Mouse (Mus musculus): ENCODE measurements at regions not wholly inside any gene's neighbourhood (a gene's known extent, or its start where the extent isn't known, plus 50 kb on each side); places are given as distances from the start of the nearest gene placed in this dataset.

DNA sequence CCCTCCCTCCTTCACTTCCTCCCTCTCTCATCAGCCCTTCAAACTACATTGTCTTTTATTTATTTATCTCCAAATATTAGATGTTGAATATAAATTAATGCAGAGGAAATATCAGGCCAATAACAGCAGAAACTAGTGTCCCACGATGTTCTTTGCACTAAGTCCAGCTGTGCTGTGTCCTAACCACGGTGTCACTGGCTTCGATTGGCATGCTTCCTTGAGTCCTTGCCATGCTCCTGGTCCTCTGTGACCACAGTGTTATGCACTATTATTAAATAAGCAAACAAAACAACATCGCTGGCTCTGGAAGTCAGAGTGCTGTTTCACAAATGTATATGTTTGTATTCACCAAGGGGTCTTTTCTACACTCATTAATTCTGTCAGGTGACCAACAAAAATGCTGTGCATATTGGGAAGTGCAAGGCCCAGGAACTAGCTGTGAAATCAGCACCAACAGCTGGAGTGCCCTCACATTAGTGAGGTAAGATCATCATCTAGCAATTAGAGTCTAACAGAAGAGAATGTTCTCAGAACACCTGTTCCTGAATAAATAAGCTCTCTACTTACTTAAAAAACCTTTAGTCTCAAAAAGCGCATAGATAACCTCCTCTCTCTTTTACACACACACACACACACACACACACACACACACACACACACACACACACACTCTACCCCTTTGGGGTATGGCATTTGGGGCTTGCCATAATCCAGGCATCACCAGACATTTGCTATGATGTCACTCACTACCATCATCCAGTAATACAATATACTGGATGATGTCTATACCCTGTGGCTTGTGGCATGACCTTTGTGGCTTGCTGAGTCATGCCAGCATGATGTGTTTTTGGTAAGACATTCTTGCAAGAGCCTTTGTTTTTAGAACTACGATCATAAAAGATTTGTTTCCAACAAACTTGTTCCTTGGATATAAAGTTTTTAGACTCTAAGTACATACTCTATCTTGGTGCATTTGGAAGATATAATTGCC, 81.9 kb upstream of the Rgs2 start:
- peak; percentile 36 for DNase-seq (ENCODE audit: low spot score)

GRCm38 (mm10) chr1:144078972-144079371, 75.0 kb upstream of the Rgs2 start:
- no peak for DNase-seq (ENCODE audit: low spot score)

GRCm38 (mm10) chr1:144078446-144078845, 74.5 kb upstream of the Rgs2 start:
- no peak for DNase-seq (ENCODE audit: low spot score)

DNA sequence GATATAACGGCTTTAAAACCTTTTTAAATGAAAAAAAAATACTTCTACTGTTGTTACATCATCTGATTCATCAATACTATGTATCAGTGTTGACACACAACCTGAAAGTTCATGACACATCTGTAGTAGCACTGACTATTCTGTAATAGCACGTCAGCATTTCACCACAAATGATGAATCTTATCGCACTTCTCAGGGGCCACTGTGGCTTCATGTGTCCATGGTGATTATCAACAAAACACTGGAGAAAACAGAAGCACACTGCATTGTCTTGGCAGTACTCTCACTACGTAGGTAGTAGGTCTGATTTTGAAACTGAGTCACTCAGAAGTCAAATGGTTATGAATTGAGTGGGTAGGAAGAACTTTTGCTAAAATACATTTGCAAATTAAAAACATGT, 72.0 kb upstream of the Rgs2 start:
- DNase-seq (ENCODE audit: low spot score), result no peak

DNA sequence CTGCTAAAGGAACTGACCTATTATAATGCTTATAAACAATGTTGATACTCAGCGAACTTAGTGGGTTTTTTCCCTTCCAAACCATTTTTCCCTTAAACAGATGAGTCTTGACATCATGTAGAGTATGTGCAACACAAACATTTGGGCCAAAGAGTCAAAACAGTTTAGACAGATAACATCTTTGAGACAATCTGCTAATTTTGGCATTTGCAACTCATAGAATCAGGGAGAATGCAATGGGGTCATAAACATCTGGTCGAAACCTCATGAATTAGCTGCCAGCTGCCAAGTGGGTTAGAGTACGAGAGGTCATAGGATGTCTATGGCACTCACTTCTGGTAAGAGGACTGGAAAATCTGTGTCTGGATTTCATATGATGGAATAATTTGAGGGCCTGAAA, 57.3 kb upstream of the Rgs2 start:
- DNase-seq (ENCODE audit: low spot score), result no peak

GRCm38 (mm10) chr1:144055476-144056213, 51.7 kb upstream of the Rgs2 start:
- DNase-seq (ENCODE audit: low spot score), result no peak
